ENCODE assay signal across 11 mouse cellular contexts in genomic region chr5:107941222-107941621, GRCm38 (mm10). TPM values are rescaled to one million over a fixed set of nuclear protein-coding genes. Genes with fewer than 3 reads are reported as not detected.
DNase-seq lines count a peak whose midpoint lies in the region; ATAC-seq and TF ChIP-seq lines count a peak whose summit lies in the region.
"Had no signal": no experiment of that assay in that cellular context is flagged by ENCODE, and none has a peak within 500 bp of the region (broad histone marks: within the 10 kb centered on the region; RNA-seq: fewer than 3 reads in every experiment).

No protein-coding gene starts in this region.

- TF ChIP-seq CTCF in spleen, adult 2 months (IDR thresholded peaks at IDR 0.05; ENCODE audit: extremely low read depth, insufficient read depth, insufficient read length, insufficient replicate concordance) = no peak
- no peak for TF ChIP-seq CTCF in kidney, adult 2 months (conservative IDR thresholded peaks at IDR 0.05; ENCODE audit: insufficient read depth, insufficient read length, low read depth, low read length)

- no peak overlapping the region for H3K9ac ChIP-seq in lung, embryonic 16.5 days (ENCODE audit: low read length)
- no peak overlapping the region for H3K9ac ChIP-seq in liver, embryonic 11.5 days (ENCODE audit: low read depth, low read length)
- H3K9ac ChIP-seq: liver, embryonic 13.5 days had no signal

- DNase-seq in spleen, adult 2 months (ENCODE audit: low read depth in 1 of 2, low spot score in 2 of 2) = peak; percentile 76 to 93
- no peak for DNase-seq in spleen, postnatal 14 days (ENCODE audit: low spot score in 2 of 2)
- peak; percentile 88 for DNase-seq in kidney, adult 2 months
- no peak for DNase-seq in liver, embryonic 11.5 days (ENCODE audit: low spot score)
- no peak for DNase-seq in adrenal gland, postnatal 4 days (ENCODE audit: low spot score in 2 of 2)
- no peak for DNase-seq in yolk sac, embryonic 10.5 days (ENCODE audit: low spot score)
- DNase-seq: adrenal gland, adult 8-10 months; heart, adult 18-20 months; layer of hippocampus, postnatal 36 days; liver, embryonic 13.5 days had no signal

- ATAC-seq in lung, embryonic 16.5 days (ENCODE audit: low read depth) = peak; percentile 86
- no peak for ATAC-seq in liver, embryonic 11.5 days (replicated peaks; ENCODE audit: low FRiP score)

- no peaks in the 10 kb centered on the region for H3K9me3 ChIP-seq in lung, embryonic 16.5 days (ENCODE audit: control insufficient read depth, low read length)
- H3K9me3 ChIP-seq in liver, embryonic 11.5 days (ENCODE audit: control insufficient read depth, low read length) = no peaks in the 10 kb centered on the region
- H3K9me3 ChIP-seq: liver, embryonic 13.5 days had no signal

- peak overlapping the region; percentile 90 for H3K27ac ChIP-seq in spleen, adult 2 months (ENCODE audit: insufficient read depth, low read length)
- no peak overlapping the region for H3K27ac ChIP-seq in kidney, adult 2 months (ENCODE audit: insufficient read depth, low read depth, low read length)
- H3K27ac ChIP-seq in lung, embryonic 16.5 days (ENCODE audit: low read length) = no peak overlapping the region
- no peak overlapping the region for H3K27ac ChIP-seq in liver, embryonic 11.5 days (ENCODE audit: low read depth, low read length)
- H3K27ac ChIP-seq: liver, embryonic 13.5 days had no signal

- H3K36me3 ChIP-seq in spleen, adult 2 months (ENCODE audit: control insufficient read depth, insufficient read depth, low read length) = no peaks in the 10 kb centered on the region
- H3K36me3 ChIP-seq in kidney, adult 2 months (ENCODE audit: control insufficient read depth, insufficient read depth, low read length) = no peaks in the 10 kb centered on the region
- no peaks in the 10 kb centered on the region for H3K36me3 ChIP-seq in lung, embryonic 16.5 days (ENCODE audit: control insufficient read depth, insufficient read depth, low read length)
- no peaks in the 10 kb centered on the region for H3K36me3 ChIP-seq in liver, embryonic 11.5 days (ENCODE audit: control insufficient read depth, insufficient read depth, low read length)
- H3K36me3 ChIP-seq: liver, embryonic 13.5 days had no signal

- no peak overlapping the region for H3K4me3 ChIP-seq in spleen, adult 2 months (ENCODE audit: extremely low read depth, insufficient read depth, insufficient read length)
- no peak overlapping the region for H3K4me3 ChIP-seq in kidney, adult 2 months (ENCODE audit: insufficient read depth, low read depth, low read length)
- H3K4me3 ChIP-seq in lung, embryonic 16.5 days (ENCODE audit: low read length) = no peak overlapping the region
- H3K4me3 ChIP-seq in liver, embryonic 11.5 days (ENCODE audit: low read depth, low read length) = no peak overlapping the region
- H3K4me3 ChIP-seq: liver, embryonic 13.5 days had no signal

- peaks cover 42% of the 10 kb centered on the region; the same call in 1 of the 2 replicates for H3K4me1 ChIP-seq in spleen, adult 2 months (ENCODE audit: control insufficient read depth, insufficient read depth, insufficient read length)
- H3K4me1 ChIP-seq in kidney, adult 2 months (ENCODE audit: control insufficient read depth, insufficient read depth, low read length) = peaks cover 5% of the 10 kb centered on the region; the same call in 1 of the 2 replicates
- H3K4me1 ChIP-seq in lung, embryonic 16.5 days (replicated peaks; ENCODE audit: control insufficient read depth, insufficient read depth, low read length) = 0 out of 2 replicates have a peak, but pooled peaks cover 6% of the 10 kb centered on the region
- no peaks in the 10 kb centered on the region for H3K4me1 ChIP-seq in liver, embryonic 11.5 days (replicated peaks; ENCODE audit: control insufficient read depth, insufficient read depth, low read length)

- H3K27me3 ChIP-seq in spleen, adult 2 months (ENCODE audit: control insufficient read depth, insufficient read depth, low read length) = no peaks in the 10 kb centered on the region
- H3K27me3 ChIP-seq in kidney, adult 2 months (replicated peaks; ENCODE audit: control insufficient read depth, insufficient read depth, low read length) = no peaks in the 10 kb centered on the region
- no peaks in the 10 kb centered on the region for H3K27me3 ChIP-seq in lung, embryonic 16.5 days (ENCODE audit: control insufficient read depth, insufficient read depth, low read depth, low read length)
- no peaks in the 10 kb centered on the region for H3K27me3 ChIP-seq in liver, embryonic 11.5 days (replicated peaks; ENCODE audit: control insufficient read depth, insufficient read depth, low read length)
- H3K27me3 ChIP-seq: liver, embryonic 13.5 days had no signal

- H3K4me2 ChIP-seq in lung, embryonic 16.5 days (ENCODE audit: low read depth, low read length) = no peak overlapping the region
- no peak overlapping the region for H3K4me2 ChIP-seq in liver, embryonic 11.5 days
- H3K4me2 ChIP-seq: liver, embryonic 13.5 days had no signal

- peak; percentile 7; the same call in 1 of the 2 replicates for TF ChIP-seq POLR2A in spleen, adult 2 months (IDR thresholded peaks at IDR 0.05; ENCODE audit: low read depth, low read length)
- TF ChIP-seq POLR2A in kidney, adult 2 months (IDR thresholded peaks at IDR 0.05; ENCODE audit: low read depth, low read length) = no peak

- WGBS in spleen, adult 2 months = 23% methylated on average over 6 of the region's 6 CpGs
- WGBS in kidney, adult 2 months = 28% methylated on average over 6 of the region's 6 CpGs
- 26% methylated on average over 6 of the region's 6 CpGs for WGBS in lung, embryonic 16.5 days
- 62% methylated on average over 6 of the region's 6 CpGs for WGBS in liver, embryonic 11.5 days

RNA-seq across cellular contexts. Expression of gene Rpl5, which starts 40.9 kb away (rescaled TPM):
- polyA plus RNA-seq in spleen, adult 2 months (2012; rRNA removed) = 24.1 and 29.9 TPM in 2 replicates
- polyA plus RNA-seq in kidney, adult 2 months (2012; rRNA removed) = 16.3 and 21.5 TPM in 2 replicates
- 59.0 and 63.5 TPM in 2 replicates for polyA plus RNA-seq in lung, embryonic 16.5 days (2015; fragmentation: Nextera tagmentation; extraction: Ambion mirVana)
- 102 and 105 TPM in 2 replicates for polyA plus RNA-seq in liver, embryonic 11.5 days (2014; fragmentation: Nextera tagmentation; extraction: Ambion mirVana)
- total RNA-seq in adrenal gland, postnatal 4 days (2021) = 100 to 1,000 TPM; 110 to 113 TPM

RNA-seq across cellular contexts. Expression of gene Fam69a, which starts 45.7 kb away (rescaled TPM):
- 1.6 and 2.2 TPM in 2 replicates for polyA plus RNA-seq in spleen, adult 2 months (2012; rRNA removed)
- 4.4 and 7.0 TPM in 2 replicates for polyA plus RNA-seq in kidney, adult 2 months (2012; rRNA removed)
- polyA plus RNA-seq in lung, embryonic 16.5 days (2015; fragmentation: Nextera tagmentation; extraction: Ambion mirVana) = 23.8 and 24.4 TPM in 2 replicates
- polyA plus RNA-seq in liver, embryonic 11.5 days (2014; fragmentation: Nextera tagmentation; extraction: Ambion mirVana) = 19.5 and 20.6 TPM in 2 replicates
- 10 to 100 TPM in 1 of 2 experiments, 1 to 10 TPM in 1; 9.8 to 10.1 TPM for total RNA-seq in adrenal gland, postnatal 4 days (2021)

Comparison
In these comparisons a context has a peak if more than half of its experiments do, and no peak if none do; other contexts are left out.
1. DNase-seq: peak in spleen, adult 2 months (2 of 2) and kidney, adult 2 months (single experiment); none in spleen, postnatal 14 days (0 of 2), liver, embryonic 11.5 days (single experiment), adrenal gland, postnatal 4 days (0 of 2) and yolk sac, embryonic 10.5 days (single experiment).